8 mouse cellular contexts compared by ENCODE assay signal in the genomic region with DNA sequence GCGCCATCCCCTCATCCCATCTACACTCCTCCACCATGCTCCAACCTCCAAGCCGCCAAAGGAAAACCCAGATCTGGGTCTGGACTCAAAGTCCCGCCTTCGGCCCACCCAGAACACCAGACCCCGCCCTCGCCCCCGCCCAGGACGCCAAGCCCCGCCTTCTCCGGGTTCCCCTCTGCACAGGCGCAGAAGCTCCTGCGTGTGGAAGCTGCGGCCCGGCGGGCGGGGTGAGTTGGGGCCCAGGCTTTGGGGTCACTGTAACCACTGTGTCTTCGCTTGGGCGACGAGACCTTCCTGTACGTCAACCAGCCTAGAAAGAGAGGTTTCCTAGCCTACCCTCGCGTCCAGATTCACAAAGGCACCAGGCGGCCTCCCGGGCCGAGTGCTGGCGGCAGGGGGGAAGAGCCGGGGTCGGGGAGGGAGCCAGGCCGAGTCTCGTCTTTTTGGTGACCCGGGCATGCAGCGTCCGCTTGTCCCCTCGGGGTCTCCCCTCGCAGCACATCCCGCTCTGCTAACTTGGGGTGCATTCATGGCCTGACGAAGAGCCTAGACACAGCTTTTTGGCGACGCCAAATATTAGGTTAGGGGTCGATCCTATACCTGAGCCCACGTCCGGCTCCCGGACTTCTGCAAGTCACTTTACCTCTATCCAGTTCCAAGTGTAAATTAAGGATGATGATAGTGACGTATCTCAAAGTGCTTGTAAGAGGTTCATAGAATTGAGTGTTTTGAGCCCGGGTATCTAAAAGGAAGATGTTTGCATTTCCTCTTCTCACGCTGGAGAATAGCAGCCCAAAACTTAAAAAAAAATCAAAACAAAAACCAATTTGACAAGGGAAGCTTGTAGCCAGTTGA. TPM values are rescaled to one million over a fixed set of nuclear protein-coding genes. Genes with fewer than 3 reads are reported as not detected.
DNase-seq lines count a peak whose midpoint lies in the region; ATAC-seq lines count a peak whose summit lies in the region.

No protein-coding gene starts in this region.

- no peaks in the 10 kb centered on the region for H3K9me3 ChIP-seq in megakaryocyte, embryonic 14.5 days

- no peaks in the 10 kb centered on the region for H3K27me3 ChIP-seq in megakaryocyte, embryonic 14.5 days (replicated peaks)

- peaks cover 41% of the 10 kb centered on the region for H3K4me1 ChIP-seq in megakaryocyte, embryonic 14.5 days

- ATAC-seq in inflammation-experienced regulatory T-cells, adult 6 months, result peak; percentile 88

- H3K36me3 ChIP-seq in megakaryocyte, embryonic 14.5 days (replicated peaks; ENCODE audit: low read length), result peaks cover 19% of the 10 kb centered on the region

- DNase-seq in adrenal gland, adult 18-20 months (ENCODE audit: low spot score in 2 of 2), result peak; percentile 87 to 90
- DNase-seq in embryo, embryonic 10.5 days (ENCODE audit: low spot score), result peak; percentile 96
- DNase-seq in gastrocnemius, postnatal 10 days, result peak; percentile 96
- peak; percentile 70 to 89 for DNase-seq in left cerebral cortex, adult 9 months (ENCODE audit: low spot score in 2 of 2)
- DNase-seq in right cerebral cortex, postnatal 10 days (ENCODE audit: low spot score in 2 of 2), result peak; percentile 94 to 95
- DNase-seq in urinary bladder, postnatal 14 days (ENCODE audit: low spot score), result peak; percentile 92

- peak overlapping the region; percentile 95 for H3K4me3 ChIP-seq in megakaryocyte, embryonic 14.5 days (replicated peaks)

RNA-seq across cellular contexts. Expression of gene Tstd3, which starts 9.3 kb away (rescaled TPM):
- 1 to 10 TPM; 8.5 to 9.9 TPM for total RNA-seq in adrenal gland, adult 18-20 months (2021)
- total RNA-seq in gastrocnemius, postnatal 10 days (2021), result 1 to 10 TPM; 8.2 to 9.0 TPM
- 10 to 100 TPM; 22.5 to 49.5 (median 27.5) TPM for polyA plus RNA-seq in inflammation-experienced regulatory T-cells, adult 6 months (2017; shearing (Covaris generic))
- polyA plus RNA-seq in megakaryocyte, embryonic 14.5 days (2012; ENCODE audit: insufficient read depth, low replicate concordance), result 8.2 and 12.7 TPM in 2 replicates

RNA-seq across cellular contexts. Expression of gene Usp45, which starts 9.4 kb away (rescaled TPM):
- 10 to 100 TPM; 14.9 to 17.5 TPM for total RNA-seq in adrenal gland, adult 18-20 months (2021)
- 10 to 100 TPM; 10.7 to 15.1 TPM for total RNA-seq in gastrocnemius, postnatal 10 days (2021)
- 10 to 100 TPM; 18.8 to 21.5 (median 21.1) TPM for polyA plus RNA-seq in inflammation-experienced regulatory T-cells, adult 6 months (2017; shearing (Covaris generic))
- 0.58 and 0.96 TPM in 2 replicates for polyA plus RNA-seq in megakaryocyte, embryonic 14.5 days (2012; ENCODE audit: insufficient read depth, low replicate concordance)

RNA-seq across cellular contexts. Expression of gene Ccnc, which starts 48.8 kb away (rescaled TPM):
- total RNA-seq in adrenal gland, adult 18-20 months (2021), result 10 to 100 TPM; 21.2 to 23.7 TPM
- 10 to 100 TPM; 11.3 to 12.1 TPM for total RNA-seq in gastrocnemius, postnatal 10 days (2021)
- polyA plus RNA-seq in inflammation-experienced regulatory T-cells, adult 6 months (2017; shearing (Covaris generic)), result 10 to 100 TPM; 31.1 to 65.5 (median 40.1) TPM
- polyA plus RNA-seq in megakaryocyte, embryonic 14.5 days (2012; ENCODE audit: insufficient read depth, low replicate concordance), result 1.8 TPM in 1 of 2 replicates, not detected in the other

Comparison
In these comparisons a context has a peak if more than half of its experiments do, and no peak if none do; other contexts are left out.
1. Peak in every context shown above with its lines: DNase-seq, ATAC-seq and H3K4me3 ChIP-seq.